Mouse (Mus musculus) forebrain, postnatal 0 days (tissue): ENCODE data around the gene Armc2. TPM values are rescaled to one million over a fixed set of nuclear protein-coding genes. Genes with fewer than 3 reads are reported as not detected.

Experiments used
- ATAC-seq: fragments of 200-750 bp; cut with Nextera tagmentation; 2 replicates; pipeline ENCODE4 v1.8.0; 2017; ENCODE audit warnings: mild to moderate bottlenecking, moderate library complexity
- DNase-seq: peaks from one replicate; pipeline ENCODE4 v3.0.0-alpha.2; 2015
- H3K27ac ChIP-seq: fragments of 300-500 bp; sonication (generic); 2 replicates; pipeline ENCODE4 v1.5.1; 2014; ENCODE audit warnings: low read depth, mild to moderate bottlenecking, antibody characterized with exemption, low read length, moderate library complexity, mixed read lengths
- H3K27me3 ChIP-seq: fragments of 300-500 bp; sonication (generic); 2 replicates; pipeline ENCODE4 v1.6.1; 2014; ENCODE audit warnings: mild to moderate bottlenecking, low read length, mixed read lengths; ENCODE audit not compliant: insufficient read depth
- H3K36me3 ChIP-seq: fragments of 300-500 bp; sonication (generic); 2 replicates; pipeline ENCODE4 v1.6.1; 2014; ENCODE audit warnings: mild to moderate bottlenecking, moderate library complexity; ENCODE audit not compliant: insufficient read depth
- H3K4me1 ChIP-seq: fragments of 300-500 bp; sonication (generic); 2 replicates; pipeline ENCODE4 v1.6.1; 2014; ENCODE audit warnings: antibody characterized with exemption; ENCODE audit not compliant: insufficient read depth
- H3K4me2 ChIP-seq: fragments of 300-500 bp; sonication (generic); 2 replicates; pipeline ENCODE4 v1.6.1; 2014; ENCODE audit warnings: low read depth, mild to moderate bottlenecking, moderate library complexity
- H3K4me3 ChIP-seq: fragments of 300-500 bp; sonication (generic); 2 replicates; pipeline ENCODE4 v1.5.1; 2014; ENCODE audit warnings: low read depth, low read length, mixed read lengths
- H3K9ac ChIP-seq: fragments of 300-500 bp; sonication (generic); 2 replicates; pipeline ENCODE4 v1.6.1; 2014; ENCODE audit warnings: mild to moderate bottlenecking
- H3K9me3 ChIP-seq: fragments of 300-500 bp; sonication (generic); 2 replicates; pipeline ENCODE4 v1.6.1; 2016; ENCODE audit warnings: low read length
- CTCF ChIP-seq: sonication (generic); IDR thresholded peaks from 2 replicates; pipeline ENCODE4 v1.5.1; 2016; ENCODE audit warnings: antibody characterized with exemption, control low read depth, low read depth
- WGBS: fragments of 180-500 bp; shearing (Covaris S2); extraction: QIAGEN DNeasy Blood & Tissue Kit; methylation state at CpG from one replicate; pipeline ENCODE4 v1.1.7; 2014; 5-methylcytosine and 5-hydroxymethylcytosine counted together
- polyA plus RNA-seq: library from polyadenylated mRNA; unstranded; fragments of >200 nt; fragmentation: Nextera tagmentation; extraction: Ambion mirVana; gene quantifications from 2 replicates; pipeline ENCODE4 v1.2.1, GENCODE M21; 2015
- total RNA-seq: library from RNA; depleted of rRNA; stranded (reverse); fragments of >200 nt; gene quantifications from 2 replicates; pipeline ENCODE4 v1.2.3, GENCODE M21; 2014

Armc2 gene
- total and polyA plus RNA-seq, 2 experiments from 2014 or later = 11.4 to 14.1 TPM

- Histone ChIP-seq H3K4me3 (no peak overlapping the region), H3K9ac (no peak overlapping the region), H3K27me3 (no peaks in the 10 kb centered on the region), H3K27ac (no peak overlapping the region), H3K36me3 (no peaks in the 10 kb centered on the region), H3K4me1 (no peaks in the 10 kb centered on the region), H3K9me3 (no peaks in the 10 kb centered on the region), H3K4me2 (no peak overlapping the region)
- no peak for ATAC-seq
- TF ChIP-seq CTCF = no peak
- 82% methylated on average over 7 of the region's 7 CpGs for WGBS
- DNase-seq = no peak
Observed at GRCm38 (mm10) chr10:41978403-41979234, 39.6 kb downstream of the Armc2 start.

DNA sequence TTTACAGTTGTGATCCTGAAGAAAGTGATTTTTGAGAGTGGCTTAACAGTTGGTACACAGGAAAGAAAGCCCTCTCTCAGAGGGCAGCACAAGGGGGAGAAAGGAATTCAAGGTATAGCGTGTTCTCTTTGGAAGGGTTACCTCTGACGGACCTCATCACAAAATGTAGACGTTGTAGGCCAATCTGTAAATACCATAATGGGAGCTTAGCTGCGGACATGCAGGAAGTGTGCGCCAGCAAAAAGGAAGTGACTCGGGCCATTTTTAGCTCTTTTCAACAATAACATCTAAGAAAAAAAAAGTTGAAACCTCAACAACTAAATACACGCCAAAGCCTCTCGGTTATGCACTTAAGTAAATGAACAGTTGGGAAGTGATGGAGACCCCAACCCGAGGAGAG, 45.6 kb downstream of the Armc2 start:
- DNase-seq (no peak), ATAC-seq (no peak)
- no peak for TF ChIP-seq CTCF
- WGBS = 92% methylated on average over 9 of the region's 9 CpGs
- Histone ChIP-seq H3K27me3 (no peaks in the 10 kb centered on the region), H3K36me3 (no peaks in the 10 kb centered on the region), H3K9me3 (no peaks in the 10 kb centered on the region), H3K9ac (no peak overlapping the region), H3K4me2 (no peak overlapping the region), H3K4me3 (no peak overlapping the region), H3K27ac (no peak overlapping the region), H3K4me1 (no peaks in the 10 kb centered on the region)

DNA sequence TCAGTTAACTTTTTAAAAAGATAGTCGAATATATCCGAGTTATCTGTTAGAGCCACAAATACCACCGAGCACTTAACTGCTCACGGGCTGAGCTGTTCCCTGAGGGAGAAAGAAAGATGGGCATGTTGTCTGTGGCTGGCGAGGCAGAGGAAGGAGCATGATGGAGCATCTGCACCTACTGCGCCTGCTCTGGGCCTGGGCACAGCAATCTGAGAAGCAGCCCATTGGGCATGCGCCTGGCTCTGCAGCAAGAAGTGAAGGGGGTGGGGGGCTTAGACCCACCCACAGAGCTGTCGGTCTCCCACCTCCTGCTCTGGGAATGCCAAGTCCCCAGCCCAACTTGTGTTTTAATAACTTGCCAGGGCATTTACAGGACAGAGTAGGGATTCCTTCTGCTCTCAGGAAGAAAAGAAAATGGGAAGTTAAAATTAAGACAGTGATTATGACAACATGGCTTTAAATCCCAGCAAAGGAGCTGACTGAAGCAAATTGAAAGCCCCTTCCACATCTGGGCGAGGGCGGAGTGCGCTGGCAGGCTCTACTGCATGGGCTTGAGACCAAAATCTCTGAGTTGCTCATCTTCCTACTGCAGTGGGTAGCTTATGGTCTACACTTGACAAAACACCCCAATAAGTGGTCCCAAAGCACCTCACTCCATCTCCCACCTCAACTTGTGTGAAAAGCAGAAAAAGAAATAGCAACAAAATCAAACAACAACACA, 50.2 kb downstream of the Armc2 start:
- 78% methylated on average over 11 of the region's 11 CpGs for WGBS
- no peaks in the 10 kb centered on the region for H3K9me3 ChIP-seq
- 0 out of 2 replicates have a peak, but pooled peaks have one; percentile 16 for ATAC-seq
- H3K4me1 ChIP-seq = no peaks in the 10 kb centered on the region
- H3K4me2 ChIP-seq = no peak overlapping the region
- H3K27ac ChIP-seq = no peak overlapping the region
- H3K27me3 ChIP-seq = no peaks in the 10 kb centered on the region
- H3K4me3 ChIP-seq = no peak overlapping the region
- no peak for TF ChIP-seq CTCF
- H3K36me3 ChIP-seq = no peaks in the 10 kb centered on the region
- DNase-seq = no peak
- no peak overlapping the region for H3K9ac ChIP-seq

GRCm38 (mm10) chr10:41962725-41963124, 55.5 kb downstream of the Armc2 start:
- TF ChIP-seq CTCF = no peak
- Histone ChIP-seq H3K27ac (no peak overlapping the region), H3K4me1 (no peaks in the 10 kb centered on the region), H3K9ac (no peak overlapping the region), H3K9me3 (no peaks in the 10 kb centered on the region), H3K27me3 (no peaks in the 10 kb centered on the region), H3K36me3 (no peaks in the 10 kb centered on the region), H3K4me3 (no peak overlapping the region), H3K4me2 (no peak overlapping the region)
- no peak for ATAC-seq
- no peak for DNase-seq
- WGBS = 40% methylated on average over 4 of the region's 4 CpGs

- Histone ChIP-seq H3K4me1 (no peaks in the 10 kb centered on the region), H3K36me3 (no peaks in the 10 kb centered on the region), H3K27me3 (no peaks in the 10 kb centered on the region), H3K27ac (no peak overlapping the region), H3K4me3 (no peak overlapping the region), H3K9ac (no peak overlapping the region), H3K9me3 (no peaks in the 10 kb centered on the region), H3K4me2 (no peak overlapping the region)
- 83% methylated on average over 2 of the region's 2 CpGs for WGBS
- DNase-seq (no peak), ATAC-seq (no peak)
- TF ChIP-seq CTCF = no peak
Observed at GRCm38 (mm10) chr10:41959808-41960207, 58.4 kb downstream of the Armc2 start.

- Histone ChIP-seq H3K4me2 (no peak overlapping the region), H3K4me3 (no peak overlapping the region), H3K4me1 (no peaks in the 10 kb centered on the region), H3K9me3 (no peaks in the 10 kb centered on the region), H3K27ac (no peak overlapping the region), H3K9ac (no peak overlapping the region), H3K27me3 (no peaks in the 10 kb centered on the region), H3K36me3 (no peaks in the 10 kb centered on the region)
- ATAC-seq = no peak
- DNase-seq = no peak
- TF ChIP-seq CTCF = no peak
- 93% methylated on average over 19 of the region's 19 CpGs for WGBS
Observed at GRCm38 (mm10) chr10:41958677-41959274, 59.5 kb downstream of the Armc2 start.
